Comparison of ENCODE assay signal across 19 mouse cellular contexts in genomic region chr5:147680711-147681110, GRCm38 (mm10). TPM values are rescaled to one million over a fixed set of nuclear protein-coding genes. Genes with fewer than 3 reads are reported as not detected.
A peak's percentile ranks its signal among the peaks of the same experiment; 100 is the strongest.
DNase-seq lines count a peak whose midpoint lies in the region; ATAC-seq and TF ChIP-seq lines count a peak whose summit lies in the region.
"Had no signal": no experiment of that assay in that cellular context is flagged by ENCODE, and none has a peak within 500 bp of the region (broad histone marks: within the 10 kb centered on the region; RNA-seq: fewer than 3 reads in every experiment).

No protein-coding gene starts in this region.

- no peak for TF ChIP-seq CTCF in forebrain, postnatal 0 days (IDR thresholded peaks at IDR 0.05; ENCODE audit: low read depth)
- TF ChIP-seq CTCF in midbrain, postnatal 0 days (IDR thresholded peaks at IDR 0.05): no peak
- no peak for TF ChIP-seq CTCF in lung, adult 2 months (IDR thresholded peaks at IDR 0.05; ENCODE audit: insufficient read depth, low read length)

- 25% methylated on average over 5 of the region's 5 CpGs for WGBS in forebrain, postnatal 0 days
- 87% methylated on average over 5 of the region's 5 CpGs for WGBS in forebrain, embryonic 12.5 days
- WGBS in kidney, embryonic 14.5 days: 39% methylated on average over 5 of the region's 5 CpGs
- 43% methylated on average over 5 of the region's 5 CpGs for WGBS in midbrain, postnatal 0 days
- WGBS in midbrain, embryonic 16.5 days: 52% methylated on average over 5 of the region's 5 CpGs
- 37% methylated on average over 5 of the region's 5 CpGs for WGBS in lung, adult 2 months

- no peaks in the 10 kb centered on the region; the same call in 1 of the 2 replicates for H3K4me1 ChIP-seq in forebrain, postnatal 0 days (ENCODE audit: insufficient read depth)
- H3K4me1 ChIP-seq in forebrain, embryonic 12.5 days: peaks cover 7% of the 10 kb centered on the region
- no peaks in the 10 kb centered on the region for H3K4me1 ChIP-seq in kidney, embryonic 14.5 days (ENCODE audit: control insufficient read depth, insufficient read depth, low read length)
- H3K4me1 ChIP-seq in midbrain, postnatal 0 days (ENCODE audit: insufficient read depth, low read length): 0 out of 2 replicates have a peak, but pooled peaks cover 5% of the 10 kb centered on the region
- peaks cover 9% of the 10 kb centered on the region for H3K4me1 ChIP-seq in midbrain, embryonic 16.5 days (ENCODE audit: control insufficient read depth, insufficient read depth, low read length)
- peaks cover 6% of the 10 kb centered on the region for H3K4me1 ChIP-seq in brown adipose tissue, adult 24 weeks (ENCODE audit: control insufficient read depth, insufficient read depth, insufficient read length, low read length)
- H3K4me1 ChIP-seq in lung, adult 2 months (ENCODE audit: control insufficient read depth, insufficient read depth, low read length): peaks cover 5% of the 10 kb centered on the region
- H3K4me1 ChIP-seq: neural tube, embryonic 12.5 days; stomach, embryonic 15.5 days had no signal

- no peaks in the 10 kb centered on the region for H3K36me3 ChIP-seq in forebrain, postnatal 0 days (ENCODE audit: insufficient read depth)
- no peaks in the 10 kb centered on the region for H3K36me3 ChIP-seq in forebrain, embryonic 12.5 days (replicated peaks)
- H3K36me3 ChIP-seq in kidney, embryonic 14.5 days (ENCODE audit: control insufficient read depth, insufficient read depth, low read length): no peaks in the 10 kb centered on the region
- H3K36me3 ChIP-seq in midbrain, postnatal 0 days (ENCODE audit: insufficient read depth, low read length): no peaks in the 10 kb centered on the region
- H3K36me3 ChIP-seq in midbrain, embryonic 16.5 days (ENCODE audit: control insufficient read depth, insufficient read depth, low read length): no peaks in the 10 kb centered on the region
- H3K36me3 ChIP-seq: neural tube, embryonic 12.5 days; stomach, embryonic 15.5 days had no signal

- H3K4me2 ChIP-seq in forebrain, postnatal 0 days (ENCODE audit: low read depth): no peak overlapping the region
- no peak overlapping the region for H3K4me2 ChIP-seq in forebrain, embryonic 12.5 days
- H3K4me2 ChIP-seq in kidney, embryonic 14.5 days (replicated peaks; ENCODE audit: low read depth, low read length): no peak overlapping the region
- H3K4me2 ChIP-seq in midbrain, postnatal 0 days (ENCODE audit: low read depth, low read length, poor library complexity, severe bottlenecking): no peak overlapping the region; the same call in 1 of the 2 replicates
- no peak overlapping the region for H3K4me2 ChIP-seq in midbrain, embryonic 16.5 days (ENCODE audit: low read length)
- H3K4me2 ChIP-seq: neural tube, embryonic 12.5 days; stomach, embryonic 15.5 days had no signal

- DNase-seq in forebrain, postnatal 0 days: peak; percentile 31
- DNase-seq in kidney, adult 8-10 months: peak; percentile 11 to 14
- DNase-seq in midbrain, postnatal 0 days (ENCODE audit: low spot score): peak; percentile 42
- DNase-seq in lung, adult 2 months: no peak
- DNase-seq: cerebellum, adult 2 months; heart, postnatal 10 days; liver; lung, postnatal 10 days; thymus, adult 18-20 months; thymus, postnatal 4 days had no signal

- no peak; the same call in 1 of the 2 replicates for ATAC-seq in forebrain, postnatal 0 days
- ATAC-seq in forebrain, embryonic 12.5 days (ENCODE audit: low FRiP score): no peak
- ATAC-seq in kidney, embryonic 14.5 days (ENCODE audit: low FRiP score, low TSS enrichment): no peak
- ATAC-seq in midbrain, postnatal 0 days (ENCODE audit: low FRiP score): no peak
- no peak for ATAC-seq in midbrain, embryonic 16.5 days
- ATAC-seq: hindbrain, embryonic 16.5 days; intestine, postnatal 0 days had no signal

- H3K27ac ChIP-seq in forebrain, postnatal 0 days (ENCODE audit: low read depth, low read length): no peak overlapping the region
- H3K27ac ChIP-seq in forebrain, embryonic 12.5 days: no peak overlapping the region
- no peak overlapping the region for H3K27ac ChIP-seq in kidney, embryonic 14.5 days (ENCODE audit: low read depth, low read length)
- no peak overlapping the region for H3K27ac ChIP-seq in midbrain, postnatal 0 days (ENCODE audit: low read depth, low read length)
- H3K27ac ChIP-seq in midbrain, embryonic 16.5 days (ENCODE audit: low read length): no peak overlapping the region
- 0 out of 2 replicates have a peak overlapping the region, but pooled peaks have one; percentile 68 for H3K27ac ChIP-seq in brown adipose tissue, adult 24 weeks (replicated peaks; ENCODE audit: low read depth, low read length)
- H3K27ac ChIP-seq: heart, embryonic 10.5 days; neural tube, embryonic 12.5 days; stomach, embryonic 15.5 days had no signal

- H3K4me3 ChIP-seq in forebrain, postnatal 0 days (ENCODE audit: low read depth, low read length): no peak overlapping the region
- H3K4me3 ChIP-seq in forebrain, embryonic 12.5 days (replicated peaks): no peak overlapping the region
- no peak overlapping the region for H3K4me3 ChIP-seq in kidney, embryonic 14.5 days (ENCODE audit: low read length)
- no peak overlapping the region for H3K4me3 ChIP-seq in midbrain, postnatal 0 days (ENCODE audit: low read depth, low read length)
- H3K4me3 ChIP-seq in midbrain, embryonic 16.5 days (ENCODE audit: low read depth, low read length): no peak overlapping the region
- H3K4me3 ChIP-seq in brown adipose tissue, adult 24 weeks (ENCODE audit: insufficient read depth, low read depth, low read length): no peak overlapping the region
- no peak overlapping the region for H3K4me3 ChIP-seq in lung, adult 2 months (replicated peaks; ENCODE audit: extremely low read depth, low read depth, low read length)
- H3K4me3 ChIP-seq: heart, embryonic 10.5 days; neural tube, embryonic 12.5 days; stomach, embryonic 15.5 days had no signal

- no peaks in the 10 kb centered on the region for H3K9me3 ChIP-seq in forebrain, postnatal 0 days (ENCODE audit: low read length)
- no peaks in the 10 kb centered on the region for H3K9me3 ChIP-seq in forebrain, embryonic 12.5 days
- no peaks in the 10 kb centered on the region for H3K9me3 ChIP-seq in kidney, embryonic 14.5 days (ENCODE audit: control insufficient read depth, low read length)
- no peaks in the 10 kb centered on the region for H3K9me3 ChIP-seq in midbrain, postnatal 0 days (ENCODE audit: low read length)
- no peaks in the 10 kb centered on the region for H3K9me3 ChIP-seq in midbrain, embryonic 16.5 days (replicated peaks; ENCODE audit: control insufficient read depth, low read length, poor library complexity, severe bottlenecking)
- H3K9me3 ChIP-seq: heart, embryonic 10.5 days; neural tube, embryonic 12.5 days; stomach, embryonic 15.5 days had no signal

- no peaks in the 10 kb centered on the region for H3K27me3 ChIP-seq in forebrain, postnatal 0 days (ENCODE audit: insufficient read depth, low read length)
- H3K27me3 ChIP-seq in forebrain, embryonic 12.5 days: peaks cover 7% of the 10 kb centered on the region; the same call in 1 of the 2 replicates
- H3K27me3 ChIP-seq in kidney, embryonic 14.5 days (ENCODE audit: control insufficient read depth, insufficient read depth, low read length): no peaks in the 10 kb centered on the region
- H3K27me3 ChIP-seq in midbrain, postnatal 0 days (ENCODE audit: insufficient read depth, low read length): no peaks in the 10 kb centered on the region
- no peaks in the 10 kb centered on the region for H3K27me3 ChIP-seq in midbrain, embryonic 16.5 days (ENCODE audit: control insufficient read depth, insufficient read depth, low read depth, low read length)
- H3K27me3 ChIP-seq: neural tube, embryonic 12.5 days; stomach, embryonic 15.5 days had no signal

- TF ChIP-seq POLR2A in lung, adult 2 months (IDR thresholded peaks at IDR 0.05; ENCODE audit: borderline replicate concordance, extremely low read depth, low read depth, low read length): no peak

- H3K9ac ChIP-seq in forebrain, postnatal 0 days: no peak overlapping the region
- no peak overlapping the region for H3K9ac ChIP-seq in forebrain, embryonic 12.5 days
- H3K9ac ChIP-seq in kidney, embryonic 14.5 days (ENCODE audit: low read depth, low read length): no peak overlapping the region
- H3K9ac ChIP-seq in midbrain, postnatal 0 days (replicated peaks; ENCODE audit: low read length, poor library complexity, severe bottlenecking): no peak overlapping the region
- H3K9ac ChIP-seq in midbrain, embryonic 16.5 days (ENCODE audit: low read depth, low read length): no peak overlapping the region
- H3K9ac ChIP-seq: neural tube, embryonic 12.5 days; stomach, embryonic 15.5 days had no signal

RNA-seq across cellular contexts. Expression of gene Flt1, which starts 45.1 kb away (rescaled TPM):
- total RNA-seq in forebrain, postnatal 0 days (2014; rRNA removed): 8.5 and 11.6 TPM in 2 replicates
- 6.4 and 10.1 TPM in 2 replicates for polyA plus RNA-seq in forebrain, postnatal 0 days (2015; fragmentation: Nextera tagmentation; extraction: Ambion mirVana)
- 8.8 and 9.9 TPM in 2 replicates for polyA plus RNA-seq in forebrain, embryonic 12.5 days (2016; fragmentation: Nextera tagmentation; extraction: Ambion mirVana)
- 12.5 and 20.0 TPM in 2 replicates for polyA plus RNA-seq in kidney, embryonic 14.5 days (2014; fragmentation: Nextera tagmentation; extraction: Ambion mirVana)
- 15.2 and 16.8 TPM in 2 replicates for total RNA-seq in midbrain, postnatal 0 days (2014; rRNA removed)
- 9.0 and 9.7 TPM in 2 replicates for polyA plus RNA-seq in midbrain, postnatal 0 days (2015; fragmentation: Nextera tagmentation; extraction: Ambion mirVana)
- 13.6 and 14.0 TPM in 2 replicates for polyA plus RNA-seq in midbrain, embryonic 16.5 days (2015; fragmentation: Nextera tagmentation; extraction: Ambion mirVana)
- 15.6 and 24.1 TPM in 2 replicates for polyA plus RNA-seq in brown adipose tissue, adult 24 weeks (2012; ENCODE audit: insufficient read depth, insufficient read length, missing spikeins)
- polyA plus RNA-seq in lung, adult 2 months (2012; rRNA removed): 32.5 and 33.3 TPM in 2 replicates
